Mouse (Mus musculus): Measurements from ENCODE around the gene Tpcn2. TPM values are rescaled to one million over a fixed set of nuclear protein-coding genes. Genes with fewer than 3 reads are reported as not detected.
A peak's percentile ranks its signal among the peaks of the same experiment; 100 is the strongest.

The Tpcn2 gene
- total and polyA plus RNA-seq, 2 experiments from 2014 or later: 2.3 to 4.7 TPM

GRCm38 (mm10) chr7:145196340-145196739 lies 87.5 kb downstream of the Tpcn2 start:
- H3K4me3 ChIP-seq (ENCODE audit: low read length): no peak overlapping the region
- ATAC-seq (no peak), DNase-seq (ENCODE audit: low spot score) (no peak)
- no peaks in the 10 kb centered on the region for H3K36me3 ChIP-seq (ENCODE audit: insufficient read depth, low read length)
- WGBS: 79% methylated on average over 6 of the region's 6 CpGs
- no peak overlapping the region for H3K27ac ChIP-seq
- H3K9me3 ChIP-seq (ENCODE audit: low read length): no peaks in the 10 kb centered on the region
- no peak for TF ChIP-seq CTCF (IDR thresholded peaks at IDR 0.05; ENCODE audit: low read depth)
- peaks cover 26% of the 10 kb centered on the region for H3K4me1 ChIP-seq (ENCODE audit: insufficient read depth, low read length)
- H3K9ac ChIP-seq (replicated peaks; ENCODE audit: low read length): no peak overlapping the region
- H3K27me3 ChIP-seq (ENCODE audit: insufficient read depth, low read length): no peaks in the 10 kb centered on the region
- no peak overlapping the region for H3K4me2 ChIP-seq (ENCODE audit: low read depth, low read length)

GRCm38 (mm10) chr7:145195186-145195927 lies 88.5 kb downstream of the Tpcn2 start:
- no peaks in the 10 kb centered on the region for H3K27me3 ChIP-seq (ENCODE audit: insufficient read depth, low read length)
- H3K27ac ChIP-seq: peak overlapping the region; percentile 5; the same call in 1 of the 2 replicates
- H3K4me3 ChIP-seq (ENCODE audit: low read length): no peak overlapping the region
- H3K9ac ChIP-seq (replicated peaks; ENCODE audit: low read length): no peak overlapping the region
- DNase-seq (ENCODE audit: low spot score) (peak; percentile 49), ATAC-seq (0 out of 2 replicates have a peak, but pooled peaks have one; percentile 46)
- H3K36me3 ChIP-seq (ENCODE audit: insufficient read depth, low read length): no peaks in the 10 kb centered on the region
- no peaks in the 10 kb centered on the region for H3K9me3 ChIP-seq (ENCODE audit: low read length)
- 35% methylated on average over 5 of the region's 5 CpGs for WGBS
- no peak overlapping the region for H3K4me2 ChIP-seq (ENCODE audit: low read depth, low read length)
- TF ChIP-seq CTCF (IDR thresholded peaks at IDR 0.05; ENCODE audit: low read depth): no peak
- H3K4me1 ChIP-seq (ENCODE audit: insufficient read depth, low read length): peaks cover 26% of the 10 kb centered on the region

DNA sequence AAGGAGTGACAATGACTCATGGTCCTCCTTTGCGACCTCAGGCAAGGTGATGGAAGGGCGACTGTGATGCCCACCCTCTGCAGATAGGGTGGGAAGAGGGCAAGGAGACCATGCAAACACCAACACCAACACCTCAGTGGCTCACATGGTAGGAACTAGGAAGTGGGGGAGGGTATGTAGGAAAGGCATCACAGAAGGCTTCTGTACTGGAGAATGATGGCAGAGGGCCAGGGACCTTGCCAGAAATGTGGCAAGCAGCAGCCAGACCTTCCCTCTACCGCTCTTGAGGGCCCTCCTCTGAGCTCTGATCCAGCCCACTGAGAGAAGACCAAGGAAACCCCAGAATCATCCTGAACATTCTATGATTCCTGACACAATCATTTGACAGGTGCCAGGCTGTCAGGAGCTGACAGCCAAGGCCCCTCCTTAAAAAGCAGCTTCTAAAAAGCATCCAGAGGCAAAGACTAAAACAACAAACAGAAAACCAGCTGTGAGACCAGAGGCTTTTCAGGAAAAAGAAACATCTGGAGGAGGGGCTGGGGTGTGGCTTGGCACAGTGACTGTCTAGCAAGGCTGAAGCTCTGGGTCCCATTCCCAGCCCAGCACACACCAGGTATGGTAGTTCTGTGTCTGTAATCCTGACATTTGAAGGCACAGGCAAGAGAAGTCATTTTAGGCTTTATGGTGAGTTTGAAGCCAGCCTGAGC lies 89.2 kb downstream of the Tpcn2 start:
- peaks cover 26% of the 10 kb centered on the region for H3K4me1 ChIP-seq (ENCODE audit: insufficient read depth, low read length)
- H3K9me3 ChIP-seq (ENCODE audit: low read length): no peaks in the 10 kb centered on the region
- no peak for TF ChIP-seq CTCF (IDR thresholded peaks at IDR 0.05; ENCODE audit: low read depth)
- no peak overlapping the region for H3K4me2 ChIP-seq (ENCODE audit: low read depth, low read length)
- no peaks in the 10 kb centered on the region for H3K36me3 ChIP-seq (ENCODE audit: insufficient read depth, low read length)
- no peak overlapping the region for H3K9ac ChIP-seq (replicated peaks; ENCODE audit: low read length)
- WGBS: 57% methylated on average over 3 of the region's 3 CpGs
- H3K4me3 ChIP-seq (ENCODE audit: low read length): no peak overlapping the region
- ATAC-seq (peak; percentile 80), DNase-seq (ENCODE audit: low spot score) (peak; percentile 84)
- no peaks in the 10 kb centered on the region for H3K27me3 ChIP-seq (ENCODE audit: insufficient read depth, low read length)
- H3K27ac ChIP-seq: peak overlapping the region; percentile 5; the same call in 1 of the 2 replicates

GRCm38 (mm10) chr7:145192836-145193235 lies 91.0 kb downstream of the Tpcn2 start:
- no peaks in the 10 kb centered on the region for H3K27me3 ChIP-seq (ENCODE audit: insufficient read depth, low read length)
- peaks cover 21% of the 10 kb centered on the region for H3K4me1 ChIP-seq (ENCODE audit: insufficient read depth, low read length)
- no peaks in the 10 kb centered on the region for H3K9me3 ChIP-seq (ENCODE audit: low read length)
- ATAC-seq: no peak
- no peak overlapping the region for H3K4me3 ChIP-seq (ENCODE audit: low read length)
- DNase-seq (ENCODE audit: low spot score): no peak
- TF ChIP-seq CTCF (IDR thresholded peaks at IDR 0.05; ENCODE audit: low read depth): no peak; the same call in 1 of the 2 replicates
- 88% methylated on average over 6 of the region's 6 CpGs for WGBS
- H3K36me3 ChIP-seq (ENCODE audit: insufficient read depth, low read length): no peaks in the 10 kb centered on the region
- H3K27ac ChIP-seq: no peak overlapping the region
- H3K4me2 ChIP-seq (ENCODE audit: low read depth, low read length): no peak overlapping the region
- H3K9ac ChIP-seq (replicated peaks; ENCODE audit: low read length): no peak overlapping the region

- H3K9ac ChIP-seq (replicated peaks; ENCODE audit: low read length): no peak overlapping the region
These were observed 93.3 kb downstream of the Tpcn2 start for GRCm38 (mm10) chr7:145190520-145190919.

DNA sequence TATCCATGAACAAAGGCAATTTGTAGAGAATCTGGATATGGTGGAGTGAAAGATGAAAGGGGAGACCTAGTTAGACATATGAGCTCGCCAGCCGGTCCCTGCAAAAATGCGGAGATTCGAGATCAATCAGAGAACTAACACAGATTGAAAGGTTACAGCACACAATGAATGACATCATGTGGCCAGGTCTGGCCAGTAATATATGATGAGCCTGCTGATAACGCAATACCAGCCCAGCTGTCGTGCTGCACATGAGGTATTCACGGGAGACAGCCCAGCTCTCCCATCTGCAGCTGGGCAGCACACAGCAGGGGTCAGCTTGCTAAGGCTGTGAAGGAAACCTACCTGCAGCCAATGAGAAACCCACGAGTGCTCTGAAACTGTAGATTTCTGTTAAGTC lies 94.5 kb downstream of the Tpcn2 start:
- no peak for TF ChIP-seq CTCF (IDR thresholded peaks at IDR 0.05; ENCODE audit: low read depth)
- H3K27ac ChIP-seq: no peak overlapping the region
- DNase-seq (ENCODE audit: low spot score) (no peak), ATAC-seq (no peak)
- 51% methylated on average over 8 of the region's 8 CpGs for WGBS
- H3K27me3 ChIP-seq (ENCODE audit: insufficient read depth, low read length): no peaks in the 10 kb centered on the region
- H3K9me3 ChIP-seq (ENCODE audit: low read length): no peaks in the 10 kb centered on the region
- no peak overlapping the region for H3K4me2 ChIP-seq (ENCODE audit: low read depth, low read length)
- no peak overlapping the region for H3K9ac ChIP-seq (replicated peaks; ENCODE audit: low read length)
- peaks cover 5% of the 10 kb centered on the region; the same call in 1 of the 2 replicates for H3K4me1 ChIP-seq (ENCODE audit: insufficient read depth, low read length)
- no peaks in the 10 kb centered on the region for H3K36me3 ChIP-seq (ENCODE audit: insufficient read depth, low read length)
- no peak overlapping the region for H3K4me3 ChIP-seq (ENCODE audit: low read length)

More at GRCm38 (mm10) chr7:145190520-145190919, 93.3 kb downstream of the Tpcn2 start:
- Histone ChIP-seq H3K9me3 (ENCODE audit: low read length) (no peaks in the 10 kb centered on the region), H3K27ac (no peak overlapping the region), H3K27me3 (ENCODE audit: insufficient read depth, low read length) (no peaks in the 10 kb centered on the region), H3K4me3 (ENCODE audit: low read length) (no peak overlapping the region), H3K4me1 (ENCODE audit: insufficient read depth, low read length) (peaks cover 16% of the 10 kb centered on the region), H3K36me3 (ENCODE audit: insufficient read depth, low read length) (no peaks in the 10 kb centered on the region), H3K4me2 (ENCODE audit: low read depth, low read length) (no peak overlapping the region)
- no peak for TF ChIP-seq CTCF (IDR thresholded peaks at IDR 0.05; ENCODE audit: low read depth)
- ATAC-seq: no peak
- DNase-seq (ENCODE audit: low spot score): no peak

All from hindbrain, postnatal 0 days (tissue).